Mouse (Mus musculus) CH12.LX (cell line): ENCODE measurements around the gene Tnfsf10. TPM values are rescaled to one million over a fixed set of nuclear protein-coding genes. Genes with fewer than 3 reads are reported as not detected.

ENCODE experiments used
- DNase-seq: peaks from one replicate; pipeline ENCODE4 v3.0.0-alpha.2; 2013; ENCODE audit errors: extremely low read depth
- H3K27ac ChIP-seq: 2 replicates; pipeline ENCODE4 v1.5.1; 2012; ENCODE audit warnings: low read depth, mild to moderate bottlenecking, control low read depth, moderate library complexity; ENCODE audit not compliant: insufficient read depth
- H3K27me3 ChIP-seq: replicated peaks from 2 replicates; pipeline ENCODE3; 2012; ENCODE audit warnings: inconsistent platforms
- H3K36me3 ChIP-seq, 2 experiments: replicated peaks in 1 of 2; 2 replicates each; pipeline versions ENCODE3 to v1.6.1; 2012; ENCODE audit warnings: inconsistent platforms in 1 of 2, low read length in 1 of 2, mild to moderate bottlenecking in 1 of 2, mixed read lengths in 1 of 2, moderate library complexity in 1 of 2; ENCODE audit not compliant: control insufficient read depth in 1 of 2, insufficient read depth in 1 of 2
- H3K4me1 ChIP-seq, 2 experiments: 2 replicates each; pipeline ENCODE4 v1.6.1; 2012; ENCODE audit warnings: inconsistent platforms in 1 of 2, moderate library complexity in 1 of 2; ENCODE audit not compliant: insufficient read depth in 2 of 2, control insufficient read depth in 1 of 2
- H3K4me2 ChIP-seq: 2 replicates; pipeline ENCODE4 v1.6.1; 2012; ENCODE audit warnings: low read depth, mild to moderate bottlenecking, control low read depth; ENCODE audit not compliant: poor library complexity, insufficient read depth, severe bottlenecking
- H3K4me3 ChIP-seq, 3 experiments: fragments of 150-350 bp in 1 of 3; sonication (generic) in 1 of 3; replicated peaks in 1 of 3; 2 replicates each; pipeline versions ENCODE3 to v1.5.1; 2011 to 2012; ENCODE audit warnings: low read depth in 2 of 3, low read length in 2 of 3, mild to moderate bottlenecking in 2 of 3, moderate library complexity in 2 of 3, control low read depth in 1 of 3, improper control_type of control experiment in 1 of 3, inconsistent platforms in 1 of 3, mixed read lengths in 1 of 3; ENCODE audit not compliant: poor library complexity in 1 of 3
- H3K79me2 ChIP-seq: replicated peaks from 2 replicates; pipeline ENCODE4 v1.6.1; 2012; ENCODE audit warnings: mild to moderate bottlenecking, moderate library complexity; ENCODE audit not compliant: control insufficient read depth, poor library complexity, insufficient read depth, severe bottlenecking; ENCODE audit errors: extremely low read depth
- H3K9ac ChIP-seq: 2 replicates; pipeline ENCODE4 v1.6.1; 2012; ENCODE audit warnings: low read depth, mild to moderate bottlenecking, control low read depth, moderate library complexity; ENCODE audit not compliant: insufficient read depth
- H3K9me3 ChIP-seq: replicated peaks from 2 replicates; pipeline ENCODE3; 2012; ENCODE audit warnings: low read length, inconsistent platforms, mixed read lengths
- BHLHE40 ChIP-seq: IDR thresholded peaks from 2 replicates; pipeline ENCODE4 v1.6.1; 2011; ENCODE audit warnings: mild to moderate bottlenecking, low read depth, low read length, improper control_type of control experiment
- CHD2 ChIP-seq: IDR thresholded peaks from 2 replicates; pipeline ENCODE4 v1.6.1; 2011; ENCODE audit warnings: low read length, improper control_type of control experiment
- EP300 ChIP-seq: IDR thresholded peaks from 2 replicates; pipeline ENCODE4 v1.6.1; 2011; ENCODE audit warnings: low read length, improper control_type of control experiment
- ETS1 ChIP-seq: conservative IDR thresholded peaks from 2 replicates; pipeline ENCODE4 v1.6.1; 2012; ENCODE audit warnings: low read depth, mild to moderate bottlenecking, inconsistent platforms, low read length, improper control_type of control experiment, moderate library complexity
- HCFC1 ChIP-seq: IDR thresholded peaks from 2 replicates; pipeline ENCODE4 v1.6.1; 2012; ENCODE audit warnings: low read depth, mild to moderate bottlenecking, inconsistent platforms, low read length, improper control_type of control experiment
- IRF4 ChIP-seq: IDR thresholded peaks from 2 replicates; pipeline ENCODE4 v1.6.1; 2014; ENCODE audit warnings: low read depth, mild to moderate bottlenecking, inconsistent platforms, low read length, improper control_type of control experiment
- JUN ChIP-seq: IDR thresholded peaks from 2 replicates; pipeline ENCODE4 v1.6.1; 2011; ENCODE audit warnings: low read depth, mild to moderate bottlenecking, low read length, improper control_type of control experiment, moderate library complexity; ENCODE audit not compliant: insufficient read depth
- KAT2A ChIP-seq: IDR thresholded peaks from 2 replicates; pipeline ENCODE4 v1.6.1; 2012; ENCODE audit warnings: low read length, improper control_type of control experiment, inconsistent platforms; ENCODE audit not compliant: insufficient replicate concordance
- MAFK ChIP-seq: IDR thresholded peaks from 2 replicates; pipeline ENCODE4 v1.6.1; 2011; ENCODE audit warnings: low read length, improper control_type of control experiment; ENCODE audit not compliant: insufficient replicate concordance
- MAX ChIP-seq: IDR thresholded peaks from 2 replicates; pipeline ENCODE4 v1.6.1; 2011; ENCODE audit warnings: low read length, improper control_type of control experiment
- MAZ ChIP-seq: IDR thresholded peaks from 2 replicates; pipeline ENCODE4 v1.6.1; 2012; ENCODE audit warnings: low read depth, mild to moderate bottlenecking, inconsistent platforms, low read length, improper control_type of control experiment, moderate library complexity
- MEF2A ChIP-seq: IDR thresholded peaks from 2 replicates; pipeline ENCODE4 v1.6.1; 2014; ENCODE audit warnings: low read depth, mild to moderate bottlenecking, inconsistent platforms, low read length, improper control_type of control experiment, borderline replicate concordance
- MXI1 ChIP-seq: IDR thresholded peaks from 2 replicates; pipeline ENCODE4 v1.6.1; 2011; ENCODE audit warnings: mild to moderate bottlenecking, low read depth, low read length, improper control_type of control experiment
- MYC ChIP-seq: IDR thresholded peaks from 2 replicates; pipeline ENCODE4 v1.6.1; 2011; ENCODE audit warnings: low read depth, mild to moderate bottlenecking, improper control_type of control experiment, low read length
- NELFE ChIP-seq: IDR thresholded peaks from 2 replicates; pipeline ENCODE4 v1.6.1; 2011; ENCODE audit warnings: low read depth, low read length, improper control_type of control experiment
- NRF1 ChIP-seq: IDR thresholded peaks from 2 replicates; pipeline ENCODE4 v1.6.1; 2014; ENCODE audit warnings: low read depth, mild to moderate bottlenecking, inconsistent platforms, low read length, improper control_type of control experiment, moderate library complexity
- PAX5 ChIP-seq: IDR thresholded peaks from 2 replicates; pipeline ENCODE4 v1.6.1; 2012; ENCODE audit warnings: low read length, inconsistent platforms, mixed read lengths
- POLR2A ChIP-seq: IDR thresholded peaks from 2 replicates; pipeline ENCODE4 v1.6.1; 2011; ENCODE audit warnings: low read depth, mild to moderate bottlenecking, improper control_type of control experiment, low read length
- POLR2AphosphoS2 ChIP-seq: IDR thresholded peaks from 2 replicates; pipeline ENCODE4 v1.6.1; 2011; ENCODE audit warnings: low read depth, low read length, improper control_type of control experiment
- RCOR1 ChIP-seq: conservative IDR thresholded peaks from 2 replicates; pipeline ENCODE4 v1.6.1; 2012; ENCODE audit warnings: low read depth, mild to moderate bottlenecking, inconsistent platforms, low read length, improper control_type of control experiment
- SMC3 ChIP-seq: IDR thresholded peaks from 2 replicates; pipeline ENCODE4 v1.6.1; 2011; ENCODE audit warnings: low read depth, low read length, improper control_type of control experiment
- TBP ChIP-seq: conservative IDR thresholded peaks from 2 replicates; pipeline ENCODE4 v1.6.1; 2011; ENCODE audit warnings: low read depth, low read length, improper control_type of control experiment
- UBTF ChIP-seq: IDR thresholded peaks from 2 replicates; pipeline ENCODE4 v1.6.1; 2012; ENCODE audit warnings: low read depth, mild to moderate bottlenecking, inconsistent platforms, low read length, improper control_type of control experiment, moderate library complexity
- ZKSCAN1 ChIP-seq: IDR thresholded peaks from 2 replicates; pipeline ENCODE4 v1.6.1; 2012; ENCODE audit warnings: low read depth, inconsistent platforms, low read length, improper control_type of control experiment, borderline replicate concordance
- ZMIZ1 ChIP-seq: IDR thresholded peaks from 2 replicates; pipeline ENCODE4 v1.6.1; 2012; ENCODE audit warnings: low read depth, mild to moderate bottlenecking, inconsistent platforms, low read length, improper control_type of control experiment
- dilution Hi-C: fragments of 300-500 bp; cut with MboI; formaldehyde crosslinking; loops from 2 replicates; pipeline ENCODE4 v1.14.3; 2020; ENCODE audit warnings: low sequenced_read_pairs; ENCODE audit not compliant: extremely low pct_unique_long_range_greater_than_20kb, extremely low pct_ligation_motif_present
- in situ Hi-C: fragments of 300-500 bp; cut with MboI; formaldehyde crosslinking; loops from 3 replicates; pipeline ENCODE4 v1.14.3; 2019; ENCODE audit warnings: low sequenced_read_pairs, low pct_ligation_motif_present, low pct_unique_long_range_greater_than_20kb, mixed read lengths
- polyA plus RNA-seq: library from polyadenylated mRNA; unstranded; fragments of >175 nt; gene quantifications from 2 replicates; pipeline ENCODE4 v1.2.1, GENCODE M21; 2012; ENCODE audit warnings: low read depth; ENCODE audit not compliant: insufficient read length
- total RNA-seq, 2 experiments: library from RNA; depleted of rRNA; stranded (reverse); fragments of 300-350 nt in 1 of 2; fragments of >200 nt in 1 of 2; gene quantifications; 2 replicates each; pipeline ENCODE4 v1.2.3; 2012 to 2014

Gene Tnfsf10
- total and polyA plus RNA-seq, 3 experiments = 0.17 to 1.0 (median 0.69) TPM

- H3K27me3 ChIP-seq = no peaks in the 10 kb centered on the region
- TF ChIP-seq EP300 (no peak), BHLHE40 (no peak), MAFK (no peak), TBP (no peak), SMC3 (no peak), NRF1 (no peak), POLR2AphosphoS2 (no peak), MYC (no peak), IRF4 (no peak), MAX (no peak), MXI1 (no peak), HCFC1 (no peak), MEF2A (no peak), ETS1 (no peak), JUN (no peak), ZMIZ1 (no peak), POLR2A (no peak), MAZ (no peak), PAX5 (no peak), NELFE (no peak)
- H3K4me3 ChIP-seq = no peak overlapping the region
- H3K9ac ChIP-seq = no peak overlapping the region
- no peaks in the 10 kb centered on the region; a peak in 1 of 4 replicates for H3K4me1 ChIP-seq
- DNase-seq = no peak
- in situ Hi-C loops = no loop called here
- H3K4me2 ChIP-seq = no peak overlapping the region
- no peaks in the 10 kb centered on the region for H3K79me2 ChIP-seq
- no peaks in the 10 kb centered on the region for H3K36me3 ChIP-seq
- H3K9me3 ChIP-seq = no peaks in the 10 kb centered on the region
- dilution Hi-C loops = no loop called here
- H3K27ac ChIP-seq = no peak overlapping the region
Measured at GRCm38 (mm10) chr3:27300451-27300850, 16.4 kb upstream of the Tnfsf10 start.

- Histone ChIP-seq H3K4me2 (no peak overlapping the region), H3K79me2 (no peaks in the 10 kb centered on the region), H3K27me3 (no peaks in the 10 kb centered on the region), H3K4me1 (no peaks in the 10 kb centered on the region; a peak in 1 of 4 replicates), H3K4me3 (no peak overlapping the region), H3K27ac (no peak overlapping the region), H3K9ac (no peak overlapping the region), H3K9me3 (no peaks in the 10 kb centered on the region), H3K36me3 (no peaks in the 10 kb centered on the region)
- in situ Hi-C loops (no loop called here), dilution Hi-C loops (no loop called here)
- DNase-seq = no peak
- TF ChIP-seq RCOR1 = no peak
- no peak for TF ChIP-seq UBTF
- TF ChIP-seq MAZ = no peak
- TF ChIP-seq SMC3 = no peak
- no peak for TF ChIP-seq ZKSCAN1
- TF ChIP-seq MAX = no peak
- TF ChIP-seq POLR2AphosphoS2 = no peak
- no peak for TF ChIP-seq KAT2A
- no peak for TF ChIP-seq IRF4
- no peak for TF ChIP-seq CHD2
Measured at GRCm38 (mm10) chr3:27302339-27303022, 14.3 kb upstream of the Tnfsf10 start.
